Mouse (Mus musculus) cerebellum, adult 11 months (tissue): ENCODE data around the gene Asic2.

Source experiments
- DNase-seq: peaks from one replicate; pipeline ENCODE4 v3.0.0; 2022

Gene Asic2

GRCm38 (mm10) chr11:80884521-80885231 lies 1083.6 kb downstream of the Asic2 start:
- peak; percentile 38 for DNase-seq

DNA sequence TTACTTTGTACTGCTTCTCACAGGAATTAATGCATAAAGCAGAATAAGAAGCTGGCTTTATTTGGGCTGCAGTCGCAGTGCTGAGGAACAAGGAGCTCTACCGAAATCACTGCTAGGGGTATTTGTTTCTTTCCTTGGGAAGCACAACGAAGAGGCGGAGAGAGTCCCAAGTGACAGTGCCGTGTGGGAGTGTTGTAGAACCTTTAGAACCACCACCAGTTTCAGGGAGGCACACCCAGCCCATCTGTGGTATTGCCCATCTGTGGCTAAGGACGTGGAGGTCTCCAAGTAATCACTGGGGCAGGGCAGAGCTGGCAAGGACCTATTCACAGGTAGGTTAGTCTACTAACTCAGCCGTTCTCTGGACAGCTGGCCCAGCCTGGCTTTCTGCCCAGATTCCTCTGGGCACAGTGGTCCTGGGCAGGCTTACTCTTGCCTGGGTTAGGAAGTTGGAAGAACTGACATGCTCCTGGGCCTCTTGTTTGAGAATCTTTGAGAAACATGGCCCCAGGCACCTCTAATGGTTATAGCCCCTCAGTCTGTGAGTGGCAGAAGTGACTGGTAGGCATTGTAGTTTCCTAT lies 1085.9 kb downstream of the Asic2 start:
- no peak for DNase-seq

- DNase-seq: no peak
These were observed 1090.2 kb downstream of the Asic2 start for GRCm38 (mm10) chr11:80878026-80878425.

DNA sequence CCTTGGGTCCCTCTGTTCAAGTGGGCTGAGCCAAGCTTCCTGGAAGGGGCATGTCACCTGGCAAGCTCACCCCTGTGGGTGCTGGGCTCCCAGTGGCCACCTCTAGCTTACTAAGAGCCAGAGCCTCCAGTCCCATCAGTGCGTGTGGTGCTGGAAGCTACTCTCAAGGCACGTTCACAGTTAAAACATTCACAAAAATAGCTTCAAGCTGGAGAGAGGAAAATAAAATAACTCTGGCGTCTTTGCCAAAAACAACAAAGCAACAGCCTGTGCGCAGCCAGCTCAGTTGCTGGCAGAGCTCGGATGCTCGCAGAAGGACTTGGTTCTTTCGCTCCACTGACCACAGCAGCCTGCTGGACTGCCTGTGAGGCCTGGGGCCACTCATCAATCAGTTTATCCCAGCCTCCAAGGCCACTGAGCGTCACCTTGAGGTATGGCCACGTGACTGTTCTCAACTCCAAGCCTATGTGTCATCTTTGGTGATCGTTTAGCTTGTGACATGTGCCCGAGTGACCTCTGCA lies 1091.1 kb downstream of the Asic2 start:
- DNase-seq: peak; percentile 77

DNA sequence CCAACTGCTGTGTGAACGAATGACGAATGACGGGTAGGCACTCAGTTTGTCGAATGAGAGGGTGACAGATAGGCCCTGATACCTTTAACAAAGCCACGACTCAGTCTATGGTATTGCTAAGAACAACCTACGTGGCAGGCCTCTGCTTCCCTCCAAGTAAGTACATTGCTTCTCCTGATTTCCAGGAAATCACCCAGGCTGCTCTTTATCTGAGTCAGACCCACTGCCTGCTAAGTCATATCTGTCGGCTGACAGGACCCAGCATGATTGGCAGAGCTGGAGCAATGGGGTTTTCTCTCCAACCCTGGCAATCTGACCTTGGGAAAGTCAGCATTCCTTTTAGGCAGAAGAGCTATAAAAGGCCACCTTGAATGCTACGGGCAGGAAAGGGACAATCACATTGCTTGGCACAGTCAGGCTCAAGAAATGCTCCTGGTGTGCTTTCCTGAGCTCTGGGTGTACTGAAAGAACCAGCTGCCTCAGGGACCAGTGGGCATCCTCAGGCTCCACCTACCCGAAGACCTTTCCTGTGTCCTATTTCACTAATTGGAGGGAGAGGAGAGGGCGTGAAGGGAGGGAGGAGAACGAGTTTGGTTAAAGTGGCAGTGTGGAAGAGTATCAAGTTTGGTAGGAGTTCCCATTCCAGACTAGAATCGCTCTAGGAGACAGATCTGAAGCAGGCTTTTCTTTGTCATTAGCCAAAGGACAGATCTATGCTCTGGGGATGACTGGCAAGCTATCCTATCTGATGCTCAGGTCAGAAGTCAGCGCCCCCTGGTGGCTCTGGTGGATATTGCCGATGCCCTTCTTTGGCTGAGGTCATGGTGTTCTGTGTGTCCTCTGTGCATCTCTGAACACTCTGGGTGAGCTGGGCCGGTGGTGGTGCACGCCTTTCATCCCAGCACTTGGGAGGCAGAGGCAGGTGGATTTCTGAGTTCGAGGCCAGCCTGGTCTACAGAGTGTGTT lies 1095.5 kb downstream of the Asic2 start:
- DNase-seq: peak; percentile 57

- DNase-seq: no peak
These were observed 1100.2 kb downstream of the Asic2 start for GRCm38 (mm10) chr11:80868039-80868438.

DNA sequence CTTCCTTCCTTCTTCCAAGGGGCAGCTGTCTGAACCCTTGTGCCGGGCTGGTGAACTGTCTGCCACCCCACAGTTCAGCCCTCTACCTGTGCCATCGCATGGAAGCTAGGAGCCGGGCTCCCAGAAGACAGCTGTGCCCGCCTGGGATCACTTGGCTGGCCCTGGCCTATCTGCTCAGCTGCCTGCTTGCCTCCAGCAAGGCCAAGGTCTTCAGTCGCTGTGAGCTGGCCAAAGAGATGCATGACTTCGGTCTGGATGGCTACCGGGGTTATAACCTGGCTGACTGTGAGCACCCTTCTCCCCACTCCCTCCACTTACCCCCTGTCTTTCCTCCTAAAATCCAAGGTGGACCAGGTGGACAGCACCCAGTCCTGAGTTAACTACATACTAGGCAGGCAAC lies 1105.3 kb downstream of the Asic2 start:
- no peak for DNase-seq

DNA sequence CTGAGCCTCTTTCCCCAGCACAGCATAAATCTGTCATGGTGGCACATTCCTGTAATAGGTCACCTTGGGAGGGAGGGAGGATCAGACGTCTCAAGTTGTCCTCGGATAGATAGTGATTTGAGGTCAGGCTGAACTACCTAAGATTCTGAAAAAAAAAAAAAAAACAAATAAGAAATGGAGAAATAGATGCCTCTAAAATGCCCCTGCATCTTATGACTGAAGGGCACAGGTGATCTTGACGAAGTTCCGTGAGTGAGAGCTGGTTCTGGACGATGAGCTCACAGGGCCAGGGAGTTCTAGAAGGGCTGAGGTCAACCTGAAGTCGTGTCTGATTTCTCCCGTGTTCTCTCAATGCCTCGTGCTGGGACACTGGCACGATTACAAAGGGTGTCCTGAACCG lies 1110.2 kb downstream of the Asic2 start, which contains the start of gene Spaca3:
TSS of gene Spaca3 (plus strand) at position 301 of the 400 bp plus-strand sequence.
- DNase-seq: no peak

GRCm38 (mm10) chr11:80856827-80857226 lies 1111.4 kb downstream of the Asic2 start:
- no peak for DNase-seq

DNA sequence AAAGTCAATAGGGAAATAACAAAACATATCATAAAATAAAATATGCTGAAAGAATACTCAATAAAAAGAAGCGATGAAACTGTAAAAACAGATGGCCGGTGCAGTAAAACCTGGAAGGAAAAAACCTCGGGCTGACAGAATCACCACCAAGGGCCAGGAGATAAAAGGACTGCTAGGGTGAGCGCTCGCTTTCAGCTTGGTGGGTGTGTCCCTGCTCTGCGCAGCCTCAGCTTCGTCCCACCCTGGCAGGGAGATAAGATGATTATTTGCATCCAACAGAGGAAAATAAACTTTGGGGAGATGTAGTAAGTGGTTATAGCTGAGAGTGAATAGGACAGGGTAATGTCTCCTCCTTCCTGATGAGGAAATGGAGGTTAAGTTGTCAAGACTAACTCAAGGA lies 1113.3 kb downstream of the Asic2 start:
- no peak for DNase-seq

DNA sequence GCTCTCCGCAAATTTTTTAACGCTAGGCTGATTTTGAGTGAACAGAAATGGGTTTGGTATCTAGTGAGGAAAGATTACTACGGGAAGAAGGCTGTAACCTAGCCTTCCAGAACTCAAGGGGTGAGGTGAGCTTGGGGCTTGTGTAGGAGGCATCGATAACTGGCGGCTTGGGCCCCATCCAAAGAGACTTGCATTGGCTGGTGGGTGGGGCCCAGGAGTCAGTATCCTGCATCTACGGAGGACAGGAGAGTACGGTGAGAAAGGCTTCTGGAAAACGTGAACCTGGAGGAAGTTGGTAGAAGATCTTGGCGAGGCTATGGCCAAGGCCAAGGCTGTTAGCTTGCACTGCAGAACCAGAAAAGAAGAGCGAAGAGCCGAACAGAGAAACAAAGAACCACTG lies 1113.8 kb downstream of the Asic2 start:
- DNase-seq: no peak

- no peak for DNase-seq
These were observed 1115.2 kb downstream of the Asic2 start for GRCm38 (mm10) chr11:80853014-80853413.

DNA sequence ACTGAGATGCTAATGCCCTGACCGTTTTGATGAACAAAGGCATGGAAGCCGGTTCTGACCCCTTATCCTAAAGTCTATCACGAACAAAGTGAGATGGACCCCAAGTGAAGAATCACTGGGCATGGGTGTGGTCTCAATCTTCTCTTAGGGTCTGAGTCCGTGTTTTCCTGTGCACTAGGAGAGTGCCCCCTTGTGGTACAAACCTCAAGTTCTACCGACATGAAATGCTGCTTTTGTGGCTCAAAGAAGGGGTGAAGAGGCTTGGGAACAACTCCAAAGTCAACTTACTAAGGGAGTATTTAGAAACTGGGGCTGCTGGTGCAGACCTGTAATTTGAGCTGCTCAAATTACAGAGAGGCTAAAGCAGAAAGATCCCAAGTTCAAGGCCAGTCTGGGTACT lies 1116.4 kb downstream of the Asic2 start:
- no peak for DNase-seq

DNA sequence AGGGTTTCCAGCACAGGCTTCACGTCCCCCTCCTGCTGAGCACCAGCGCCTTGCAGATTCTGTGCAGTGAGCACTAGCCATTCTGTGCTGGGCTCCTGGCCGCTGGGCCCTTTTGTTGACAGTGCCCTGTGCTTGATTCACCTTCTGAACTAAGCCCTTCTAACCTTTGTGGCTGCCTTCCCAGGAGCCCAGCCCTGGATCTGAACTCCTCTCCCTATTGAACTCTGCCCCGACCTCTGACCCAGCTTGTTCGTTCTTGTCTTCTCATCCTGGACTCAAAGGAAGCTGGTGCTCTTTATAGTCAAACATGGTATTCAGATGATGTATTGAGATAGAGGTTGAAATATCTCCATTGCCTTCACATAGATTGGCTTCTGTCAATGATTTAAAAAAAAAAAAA lies 1120.1 kb downstream of the Asic2 start:
- DNase-seq: no peak

- DNase-seq: no peak
These were observed 1122.1 kb downstream of the Asic2 start for GRCm38 (mm10) chr11:80846115-80846514.

GRCm38 (mm10) chr11:80845486-80845885 lies 1122.8 kb downstream of the Asic2 start:
- no peak for DNase-seq

- DNase-seq: no peak
These were observed 1124.8 kb downstream of the Asic2 start for GRCm38 (mm10) chr11:80843435-80843834.

GRCm38 (mm10) chr11:80838724-80839123 lies 1129.5 kb downstream of the Asic2 start:
- no peak for DNase-seq

- no peak for DNase-seq
These were observed 1132.4 kb downstream of the Asic2 start for GRCm38 (mm10) chr11:80835841-80836240.

DNA sequence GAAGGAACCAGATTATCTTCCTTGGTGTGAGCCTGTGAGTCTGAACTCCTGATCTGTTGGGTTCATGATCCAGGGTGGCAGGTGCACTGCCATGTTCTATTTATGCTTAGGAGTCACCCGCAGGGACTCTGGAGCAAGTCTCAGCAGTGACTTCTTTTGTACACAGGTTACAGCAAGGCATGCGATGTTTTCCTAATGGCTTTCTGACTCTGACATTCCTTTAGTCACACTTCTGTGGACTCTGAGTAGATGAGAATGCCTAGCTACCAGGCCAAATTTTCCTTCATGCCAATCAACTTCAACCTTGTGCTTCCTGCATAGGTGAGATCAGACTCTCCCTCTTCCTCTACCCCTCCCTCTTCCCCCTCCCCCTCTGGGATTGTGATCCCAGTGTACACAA lies 1132.9 kb downstream of the Asic2 start:
- no peak for DNase-seq
